12 mouse cellular contexts compared by ENCODE assay signal in the genomic region with DNA sequence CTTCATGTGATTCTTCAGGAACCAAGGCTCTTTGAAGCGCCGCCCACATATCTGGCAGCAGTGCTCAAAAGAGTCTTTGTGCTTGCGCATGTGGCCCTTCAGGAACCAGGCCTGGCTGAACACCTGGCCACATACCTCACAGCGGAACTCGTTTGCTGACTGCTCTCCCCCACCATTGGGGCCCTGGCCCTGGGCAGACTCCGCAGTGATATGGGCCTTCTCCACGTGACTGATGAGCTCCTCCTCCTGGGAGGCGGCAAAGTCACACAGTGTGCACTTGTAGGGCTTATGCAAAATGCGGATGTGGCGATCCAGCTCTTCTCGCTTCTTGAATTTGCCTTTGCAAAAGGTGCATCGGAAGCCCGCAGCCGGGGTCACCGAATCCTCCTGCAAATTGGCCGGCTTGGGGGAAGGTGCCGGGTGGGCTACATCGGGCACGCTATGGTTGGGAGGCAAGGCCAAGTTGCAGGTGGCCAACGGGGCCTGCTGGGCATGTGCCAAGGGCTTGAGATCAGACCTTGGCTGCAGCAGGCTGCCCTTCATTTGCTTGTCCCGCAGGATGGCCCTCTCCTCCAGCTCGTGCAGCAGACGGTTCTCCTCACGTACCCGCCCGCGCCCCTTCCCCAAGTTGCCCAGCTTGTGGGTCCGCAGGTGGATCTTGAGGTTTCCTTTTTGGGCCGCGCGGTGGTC.
A peak's percentile ranks its signal among the peaks of the same experiment; 100 is the strongest.
DNase-seq lines count a peak whose midpoint lies in the region; ATAC-seq and TF ChIP-seq lines count a peak whose summit lies in the region.
"Had no signal": no experiment of that assay in that cellular context is flagged by ENCODE, and none has a peak within 500 bp of the region (broad histone marks: within the 10 kb centered on the region; RNA-seq: fewer than 3 reads in every experiment).

No protein-coding gene starts in this region.

- no peak overlapping the region for H3K4me3 ChIP-seq in cerebellum, adult 2 months (replicated peaks; ENCODE audit: insufficient read depth, low read depth, low read length)
- H3K4me3 ChIP-seq in lung, embryonic 14.5 days (ENCODE audit: low read depth, low read length), result no peak overlapping the region
- H3K4me3 ChIP-seq in stomach, embryonic 16.5 days (replicated peaks; ENCODE audit: low read length), result no peak overlapping the region
- H3K4me3 ChIP-seq: liver, embryonic 13.5 days; neural tube, embryonic 15.5 days had no signal

- peak; percentile 59 to 65 for DNase-seq in cerebellum, postnatal 10 days
- no peak for DNase-seq in cerebellum, adult 2 months
- peak; percentile 68 for DNase-seq in lung, embryonic 14.5 days
- no peak for DNase-seq in lung, postnatal 14 days
- DNase-seq in induced T-regulatory cell, adult 2 months (ENCODE audit: low read depth), result peak; percentile 4
- DNase-seq in adrenal gland, adult 18-20 months (ENCODE audit: low spot score in 2 of 2), result no peak
- DNase-seq in right cerebral cortex, adult 18-20 months, result no peak
- DNase-seq: adrenal gland, adult 2 months; cerebellum, postnatal 36 days; liver, embryonic 13.5 days had no signal

- peak; percentile 82 for ATAC-seq in lung, embryonic 14.5 days (ENCODE audit: insufficient read depth)
- ATAC-seq in stomach, embryonic 16.5 days (ENCODE audit: insufficient read depth, low FRiP score), result peak; percentile 72; the same call in 1 of the 2 replicates

- peaks cover 20% of the 10 kb centered on the region for H3K4me1 ChIP-seq in cerebellum, adult 2 months (ENCODE audit: control insufficient read depth, insufficient read depth, low read length)
- H3K4me1 ChIP-seq in lung, embryonic 14.5 days (ENCODE audit: insufficient read depth), result peaks cover 10% of the 10 kb centered on the region; the same call in 1 of the 2 replicates
- H3K4me1 ChIP-seq in stomach, embryonic 16.5 days (ENCODE audit: control insufficient read depth, insufficient read depth, low read length), result peaks cover under 1% of the 10 kb centered on the region; the same call in 1 of the 2 replicates
- H3K4me1 ChIP-seq: liver, embryonic 13.5 days had no signal

- no peaks in the 10 kb centered on the region; the same call in 1 of the 2 replicates for H3K36me3 ChIP-seq in lung, embryonic 14.5 days (ENCODE audit: insufficient read depth)
- H3K36me3 ChIP-seq in stomach, embryonic 16.5 days (ENCODE audit: control insufficient read depth, insufficient read depth, low read length), result no peaks in the 10 kb centered on the region
- H3K36me3 ChIP-seq: liver, embryonic 13.5 days; neural tube, embryonic 15.5 days had no signal

- H3K9me3 ChIP-seq in lung, embryonic 14.5 days (ENCODE audit: low read depth, low read length), result no peaks in the 10 kb centered on the region
- no peaks in the 10 kb centered on the region for H3K9me3 ChIP-seq in stomach, embryonic 16.5 days (replicated peaks; ENCODE audit: control insufficient read depth, low read length)
- H3K9me3 ChIP-seq: liver, embryonic 13.5 days; neural tube, embryonic 15.5 days had no signal

- no peak for TF ChIP-seq POLR2A in cerebellum, adult 2 months (IDR thresholded peaks at IDR 0.05; ENCODE audit: borderline replicate concordance, insufficient read depth, low read length)

- WGBS in cerebellum, adult 2 months, result 76% methylated on average over 31 of the region's 31 CpGs
- 65% methylated on average over 31 of the region's 31 CpGs for WGBS in lung, embryonic 14.5 days
- 69% methylated on average over 31 of the region's 31 CpGs for WGBS in stomach, embryonic 16.5 days

- H3K27ac ChIP-seq in cerebellum, adult 2 months (ENCODE audit: insufficient read depth, low read length), result no peak overlapping the region
- H3K27ac ChIP-seq in lung, embryonic 14.5 days (ENCODE audit: low read depth), result peak overlapping the region; percentile 79; the same call in 1 of the 2 replicates
- no peak overlapping the region for H3K27ac ChIP-seq in stomach, embryonic 16.5 days (ENCODE audit: low read length)
- H3K27ac ChIP-seq: liver, embryonic 13.5 days; neural tube, embryonic 15.5 days had no signal

- no peak overlapping the region for H3K4me2 ChIP-seq in lung, embryonic 14.5 days
- no peak overlapping the region for H3K4me2 ChIP-seq in stomach, embryonic 16.5 days (ENCODE audit: low read depth, low read length)
- H3K4me2 ChIP-seq: liver, embryonic 13.5 days; neural tube, embryonic 15.5 days had no signal

- H3K27me3 ChIP-seq in cerebellum, adult 2 months (ENCODE audit: control insufficient read depth, insufficient read depth, low read length), result no peaks in the 10 kb centered on the region
- no peaks in the 10 kb centered on the region for H3K27me3 ChIP-seq in lung, embryonic 14.5 days (ENCODE audit: insufficient read depth, low read length)
- H3K27me3 ChIP-seq in stomach, embryonic 16.5 days (ENCODE audit: control insufficient read depth, insufficient read depth, low read length), result no peaks in the 10 kb centered on the region
- H3K27me3 ChIP-seq: liver, embryonic 13.5 days; neural tube, embryonic 15.5 days had no signal

- H3K9ac ChIP-seq in lung, embryonic 14.5 days, result no peak overlapping the region
- no peak overlapping the region for H3K9ac ChIP-seq in stomach, embryonic 16.5 days (ENCODE audit: low read length)
- H3K9ac ChIP-seq: liver, embryonic 13.5 days; neural tube, embryonic 15.5 days had no signal

- no peak for TF ChIP-seq CTCF in cerebellum, adult 2 months (IDR thresholded peaks at IDR 0.05; ENCODE audit: borderline replicate concordance, insufficient read depth, low read depth, low read length)
- no peak; the same call in 1 of the 2 replicates for TF ChIP-seq CTCF in lung, embryonic 14.5 days (IDR thresholded peaks at IDR 0.05; ENCODE audit: low read depth)

Comparison
In these comparisons a context has a peak if more than half of its experiments do, and no peak if none do; other contexts are left out.
1. DNase-seq: peak in cerebellum, postnatal 10 days (2 of 2), lung, embryonic 14.5 days (single experiment) and induced T-regulatory cell, adult 2 months (single experiment); none in cerebellum, adult 2 months (0 of 2), lung, postnatal 14 days (single experiment), adrenal gland, adult 18-20 months (0 of 2) and right cerebral cortex, adult 18-20 months (single experiment).